Mouse (Mus musculus) forebrain, postnatal 0 days (tissue): ENCODE measurements around the gene Tmem121. TPM values are rescaled to one million over a fixed set of nuclear protein-coding genes. Genes with fewer than 3 reads are reported as not detected.
A peak's percentile ranks its signal among the peaks of the same experiment; 100 is the strongest.

Source experiments
- ATAC-seq: fragments of 200-750 bp; cut with Nextera tagmentation; 2 replicates; pipeline ENCODE4 v1.8.0; 2017; ENCODE audit warnings: mild to moderate bottlenecking, moderate library complexity
- DNase-seq: peaks from one replicate; pipeline ENCODE4 v3.0.0-alpha.2; 2015
- H3K27ac ChIP-seq: fragments of 300-500 bp; sonication (generic); 2 replicates; pipeline ENCODE4 v1.5.1; 2014; ENCODE audit warnings: low read depth, mild to moderate bottlenecking, antibody characterized with exemption, low read length, moderate library complexity, mixed read lengths
- H3K27me3 ChIP-seq: fragments of 300-500 bp; sonication (generic); 2 replicates; pipeline ENCODE4 v1.6.1; 2014; ENCODE audit warnings: mild to moderate bottlenecking, low read length, mixed read lengths; ENCODE audit not compliant: insufficient read depth
- H3K36me3 ChIP-seq: fragments of 300-500 bp; sonication (generic); 2 replicates; pipeline ENCODE4 v1.6.1; 2014; ENCODE audit warnings: mild to moderate bottlenecking, moderate library complexity; ENCODE audit not compliant: insufficient read depth
- H3K4me1 ChIP-seq: fragments of 300-500 bp; sonication (generic); 2 replicates; pipeline ENCODE4 v1.6.1; 2014; ENCODE audit warnings: antibody characterized with exemption; ENCODE audit not compliant: insufficient read depth
- H3K4me2 ChIP-seq: fragments of 300-500 bp; sonication (generic); 2 replicates; pipeline ENCODE4 v1.6.1; 2014; ENCODE audit warnings: low read depth, mild to moderate bottlenecking, moderate library complexity
- H3K4me3 ChIP-seq: fragments of 300-500 bp; sonication (generic); 2 replicates; pipeline ENCODE4 v1.5.1; 2014; ENCODE audit warnings: low read depth, low read length, mixed read lengths
- H3K9ac ChIP-seq: fragments of 300-500 bp; sonication (generic); 2 replicates; pipeline ENCODE4 v1.6.1; 2014; ENCODE audit warnings: mild to moderate bottlenecking
- H3K9me3 ChIP-seq: fragments of 300-500 bp; sonication (generic); 2 replicates; pipeline ENCODE4 v1.6.1; 2016; ENCODE audit warnings: low read length
- CTCF ChIP-seq: sonication (generic); IDR thresholded peaks from 2 replicates; pipeline ENCODE4 v1.5.1; 2016; ENCODE audit warnings: antibody characterized with exemption, control low read depth, low read depth
- WGBS: fragments of 180-500 bp; shearing (Covaris S2); extraction: QIAGEN DNeasy Blood & Tissue Kit; methylation state at CpG from one replicate; pipeline ENCODE4 v1.1.7; 2014; 5-methylcytosine and 5-hydroxymethylcytosine counted together
- polyA plus RNA-seq: library from polyadenylated mRNA; unstranded; fragments of >200 nt; fragmentation: Nextera tagmentation; extraction: Ambion mirVana; gene quantifications from 2 replicates; pipeline ENCODE4 v1.2.1, GENCODE M21; 2015
- total RNA-seq: library from RNA; depleted of rRNA; stranded (reverse); fragments of >200 nt; gene quantifications from 2 replicates; pipeline ENCODE4 v1.2.3, GENCODE M21; 2014

The Tmem121 gene
- total and polyA plus RNA-seq, 2 experiments from 2014 or later = 59.3 to 71.8 TPM

GRCm38 (mm10) chr12:113205251-113205942, 19.7 kb downstream of the Tmem121 start:
- 86% methylated on average over 7 of the region's 7 CpGs for WGBS
- Histone ChIP-seq H3K4me2 (no peak overlapping the region), H3K27me3 (no peaks in the 10 kb centered on the region), H3K9ac (no peak overlapping the region), H3K9me3 (no peaks in the 10 kb centered on the region), H3K36me3 (no peaks in the 10 kb centered on the region), H3K4me1 (no peaks in the 10 kb centered on the region), H3K27ac (no peak overlapping the region), H3K4me3 (no peak overlapping the region)
- peak; percentile 32; the same call in 1 of the 2 replicates for TF ChIP-seq CTCF
- ATAC-seq = 0 out of 2 replicates have a peak, but pooled peaks have one; percentile 36
- DNase-seq = no peak

DNA sequence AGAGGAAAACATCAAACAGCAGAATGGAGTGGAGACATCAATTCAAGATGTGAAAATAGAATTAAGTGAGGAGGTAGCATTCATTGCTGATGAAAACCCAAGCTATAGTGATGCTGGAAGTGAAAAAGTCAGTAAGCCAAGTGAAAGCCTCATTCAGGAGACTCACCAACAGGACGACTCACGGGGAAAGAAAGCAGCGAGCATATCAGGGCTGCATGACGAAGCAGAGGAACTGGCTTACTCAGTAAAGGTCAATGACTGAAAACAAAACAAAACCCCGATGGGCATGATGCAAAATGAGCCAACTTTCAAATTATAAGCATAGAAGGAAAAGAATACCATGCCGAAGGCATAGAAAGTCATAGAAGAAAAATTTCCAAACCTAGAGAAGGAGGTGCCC, 22.0 kb downstream of the Tmem121 start:
- Histone ChIP-seq H3K36me3 (no peaks in the 10 kb centered on the region), H3K4me2 (no peak overlapping the region), H3K4me3 (no peak overlapping the region), H3K27ac (no peak overlapping the region), H3K9ac (no peak overlapping the region), H3K27me3 (no peaks in the 10 kb centered on the region), H3K4me1 (no peaks in the 10 kb centered on the region), H3K9me3 (no peaks in the 10 kb centered on the region)
- TF ChIP-seq CTCF = no peak
- no peak for DNase-seq
- ATAC-seq = no peak
- WGBS = 83% methylated on average over 6 of the region's 6 CpGs

GRCm38 (mm10) chr12:113210586-113211378, 25.1 kb downstream of the Tmem121 start:
- 90% methylated on average over 17 of the region's 17 CpGs for WGBS
- TF ChIP-seq CTCF = no peak
- H3K27ac ChIP-seq = no peak overlapping the region
- no peak overlapping the region for H3K4me3 ChIP-seq
- H3K4me2 ChIP-seq = no peak overlapping the region
- H3K9me3 ChIP-seq = no peaks in the 10 kb centered on the region
- no peaks in the 10 kb centered on the region for H3K4me1 ChIP-seq
- ATAC-seq = no peak
- no peak overlapping the region for H3K9ac ChIP-seq
- no peaks in the 10 kb centered on the region for H3K27me3 ChIP-seq
- H3K36me3 ChIP-seq = no peaks in the 10 kb centered on the region
- DNase-seq = no peak

DNA sequence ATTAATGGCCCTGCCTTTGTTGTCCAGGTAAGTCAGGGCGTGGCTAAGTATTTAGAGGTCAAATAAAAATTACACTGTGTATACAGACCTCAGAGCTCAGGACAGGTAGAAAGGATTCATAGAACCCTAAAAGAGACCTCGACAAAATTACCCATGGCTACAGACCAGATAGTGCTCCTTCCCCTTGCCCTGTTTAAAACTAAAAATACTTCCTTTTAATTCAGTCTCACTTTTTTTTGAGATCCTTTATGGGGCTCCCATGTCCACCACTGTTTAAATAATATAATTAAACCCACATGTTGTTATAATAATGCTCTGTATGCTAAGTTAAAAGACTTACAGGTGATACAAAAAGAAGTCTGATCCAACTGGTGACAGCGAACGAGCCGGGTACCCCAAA, 26.0 kb downstream of the Tmem121 start:
- Histone ChIP-seq H3K4me2 (no peak overlapping the region), H3K27me3 (no peaks in the 10 kb centered on the region), H3K36me3 (no peaks in the 10 kb centered on the region), H3K9me3 (no peaks in the 10 kb centered on the region), H3K4me3 (no peak overlapping the region), H3K9ac (no peak overlapping the region), H3K4me1 (no peaks in the 10 kb centered on the region), H3K27ac (no peak overlapping the region)
- ATAC-seq (no peak), DNase-seq (no peak)
- no peak for TF ChIP-seq CTCF
- 91% methylated on average over 5 of the region's 5 CpGs for WGBS

DNA sequence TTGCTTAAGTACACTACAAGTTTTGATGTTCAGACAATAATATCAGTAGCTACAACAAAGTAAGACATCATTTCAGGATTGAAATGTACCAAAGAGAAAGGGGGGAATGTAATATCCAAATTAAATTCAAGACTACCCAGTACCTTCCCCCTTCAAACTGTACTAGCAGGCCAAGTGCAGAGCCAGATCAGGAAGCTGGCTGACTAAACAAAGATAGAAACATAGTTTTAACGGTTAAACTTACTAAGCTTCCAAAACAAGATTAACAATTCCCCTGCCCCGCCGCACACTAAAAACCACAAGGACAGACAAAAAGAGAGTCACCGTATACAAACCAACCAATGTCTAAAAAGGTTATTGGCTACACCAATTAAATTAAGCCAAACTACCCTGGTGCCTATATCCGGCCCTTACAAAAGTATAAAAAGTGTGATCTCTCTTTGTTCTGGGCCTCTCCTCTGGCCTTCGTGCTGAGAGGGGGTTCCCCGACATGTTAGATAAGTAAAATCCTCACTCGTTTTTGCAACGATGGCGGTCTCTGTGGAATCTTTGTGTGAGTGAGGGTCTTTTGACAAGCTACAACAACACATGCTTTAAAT, 26.7 kb downstream of the Tmem121 start:
- Histone ChIP-seq H3K9me3 (no peaks in the 10 kb centered on the region), H3K9ac (no peak overlapping the region), H3K4me3 (no peak overlapping the region), H3K4me1 (no peaks in the 10 kb centered on the region), H3K4me2 (no peak overlapping the region), H3K36me3 (no peaks in the 10 kb centered on the region), H3K27me3 (no peaks in the 10 kb centered on the region), H3K27ac (no peak overlapping the region)
- DNase-seq = no peak
- 86% methylated on average over 10 of the region's 10 CpGs for WGBS
- no peak for TF ChIP-seq CTCF
- no peak for ATAC-seq

DNA sequence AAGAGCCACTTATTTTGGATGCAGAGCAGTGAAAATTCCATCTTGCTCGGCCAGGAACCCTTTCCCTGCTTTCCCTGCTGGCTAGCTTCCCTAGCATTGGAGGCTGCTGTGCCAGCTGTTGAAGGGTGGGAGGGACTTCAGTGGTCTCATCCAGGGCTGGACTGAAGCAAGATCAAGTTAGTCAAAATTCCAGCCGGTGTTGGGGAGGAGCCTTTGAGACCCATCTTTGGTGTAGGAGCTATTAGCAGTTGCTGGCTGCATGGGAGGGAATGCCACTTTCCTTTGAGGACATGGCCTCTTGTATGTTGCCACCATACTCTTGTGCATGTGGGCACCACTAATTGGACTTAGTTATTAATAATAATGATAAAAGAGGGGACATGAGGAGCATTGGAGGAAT, 27.5 kb downstream of the Tmem121 start:
- DNase-seq (no peak), ATAC-seq (no peak)
- Histone ChIP-seq H3K27ac (no peak overlapping the region), H3K9me3 (no peaks in the 10 kb centered on the region), H3K9ac (no peak overlapping the region), H3K4me2 (no peak overlapping the region), H3K4me3 (no peak overlapping the region), H3K36me3 (no peaks in the 10 kb centered on the region), H3K27me3 (no peaks in the 10 kb centered on the region), H3K4me1 (no peaks in the 10 kb centered on the region)
- 76% methylated on average over 2 of the region's 2 CpGs for WGBS
- TF ChIP-seq CTCF = no peak
